Mouse (Mus musculus) myocyte (in vitro differentiated cells): ENCODE results near the gene Cry2. TPM values are rescaled to one million over a fixed set of nuclear protein-coding genes. Genes with fewer than 3 reads are reported as not detected.

Experiments
- H3K27me3 ChIP-seq: one replicate; pipeline ENCODE4 v1.6.1; 2011; ENCODE audit not compliant: control insufficient read depth, insufficient read depth, insufficient read length
- H3K36me3 ChIP-seq: one replicate; pipeline ENCODE4 v1.6.1; 2011; ENCODE audit not compliant: control insufficient read depth, insufficient read depth
- H3K4me2 ChIP-seq: one replicate; pipeline ENCODE4 v1.6.1; 2011; ENCODE audit warnings: low read depth, control low read depth
- H3K4me3 ChIP-seq: one replicate; pipeline ENCODE4 v1.5.1; 2011; ENCODE audit warnings: mild to moderate bottlenecking, control low read depth, moderate library complexity
- H3K79me2 ChIP-seq: one replicate; pipeline ENCODE4 v1.6.1; 2011; ENCODE audit not compliant: control insufficient read depth, insufficient read depth
- H3ac ChIP-seq: one replicate; pipeline ENCODE4 v1.6.1; 2011; ENCODE audit not compliant: control insufficient read depth, insufficient read length
- CEBPB ChIP-seq: IDR thresholded peaks from 2 replicates; pipeline ENCODE4 v1.6.1; 2011; ENCODE audit warnings: mild to moderate bottlenecking, moderate library complexity; ENCODE audit not compliant: poor library complexity, insufficient read depth, severe bottlenecking
- E2F4 ChIP-seq: IDR thresholded peaks from one replicate; pipeline ENCODE4 v1.6.1; 2011; ENCODE audit warnings: mild to moderate bottlenecking, control low read depth, moderate library complexity; ENCODE audit not compliant: insufficient read depth
- MAX ChIP-seq: IDR thresholded peaks from one replicate; pipeline ENCODE4 v1.6.1; 2011; ENCODE audit warnings: low read depth, mild to moderate bottlenecking, control low read depth
- MYOD1 ChIP-seq, 3 experiments: IDR thresholded peaks; one replicate each; pipeline ENCODE4 v1.6.1; 2011; ENCODE audit warnings: control low read depth in 2 of 3, low read depth in 2 of 3, mild to moderate bottlenecking in 2 of 3, moderate library complexity in 1 of 3; ENCODE audit not compliant: insufficient read length in 2 of 3, control insufficient read depth in 1 of 3
- MYOG ChIP-seq, 3 experiments: IDR thresholded peaks; one replicate each; pipeline ENCODE4 v1.6.1; 2011; ENCODE audit warnings: control low read depth in 2 of 3, low read depth in 2 of 3, mild to moderate bottlenecking in 2 of 3; ENCODE audit not compliant: insufficient read length in 2 of 3, control insufficient read depth in 1 of 3, insufficient read depth in 1 of 3
- POLR2A ChIP-seq: IDR thresholded peaks from one replicate; pipeline ENCODE4 v1.6.1; 2011; ENCODE audit warnings: low read depth, mild to moderate bottlenecking, control low read depth, moderate library complexity; ENCODE audit not compliant: insufficient read length
- POLR2AphosphoS2 ChIP-seq: IDR thresholded peaks from one replicate; pipeline ENCODE4 v1.6.1; 2011; ENCODE audit warnings: low read depth, control low read depth; ENCODE audit not compliant: insufficient read length
- REST ChIP-seq: IDR thresholded peaks from one replicate; pipeline ENCODE4 v1.6.1; 2011; ENCODE audit warnings: mild to moderate bottlenecking, control low read depth, moderate library complexity; ENCODE audit not compliant: insufficient read depth, insufficient read length
- SRF ChIP-seq: IDR thresholded peaks from one replicate; pipeline ENCODE4 v1.6.1; 2011; ENCODE audit warnings: low read depth; ENCODE audit not compliant: control insufficient read depth, insufficient read length
- TCF12 ChIP-seq: IDR thresholded peaks from one replicate; pipeline ENCODE4 v1.6.1; 2011; ENCODE audit warnings: mild to moderate bottlenecking, control low read depth; ENCODE audit not compliant: poor library complexity, insufficient read depth, severe bottlenecking
- TCF3 ChIP-seq: IDR thresholded peaks from one replicate; pipeline ENCODE4 v1.6.1; 2011; ENCODE audit warnings: low read depth, control low read depth; ENCODE audit not compliant: insufficient read length
- USF1 ChIP-seq: IDR thresholded peaks from one replicate; pipeline ENCODE4 v1.6.1; 2011; ENCODE audit warnings: low read depth, mild to moderate bottlenecking, control low read depth, moderate library complexity
- polyA plus RNA-seq: library from polyadenylated mRNA; unstranded; fragments of >200 nt; fragmentation: generic; extraction: Trizol; gene quantifications from one replicate; pipeline ENCODE4 v1.2.1, GENCODE M21; 2012; ENCODE audit warnings: missing spikeins

Cry2 gene
- polyA plus RNA-seq, 1 experiment: 9.3 TPM

- TF ChIP-seq POLR2AphosphoS2 (no peak), CEBPB (no peak), SRF (no peak), MYOG (IDR thresholded peaks at IDR 0.05; ENCODE audit: control insufficient read depth in 1 of 3, insufficient read depth in 1 of 3, insufficient read length in 2 of 3, low read depth in 2 of 3) (no peak), MAX (no peak), TCF3 (no peak)
- H3K79me2 ChIP-seq: peaks cover 11% of the 10 kb centered on the region
- H3K27me3 ChIP-seq: no peaks in the 10 kb centered on the region
- H3K36me3 ChIP-seq: no peaks in the 10 kb centered on the region
- H3K4me2 ChIP-seq: no peak overlapping the region
- H3K4me3 ChIP-seq: no peak overlapping the region
- no peak overlapping the region for H3ac ChIP-seq
Observed at GRCm38 (mm10) chr2:92430089-92430488, 3.8 kb downstream of the Cry2 start.

DNA sequence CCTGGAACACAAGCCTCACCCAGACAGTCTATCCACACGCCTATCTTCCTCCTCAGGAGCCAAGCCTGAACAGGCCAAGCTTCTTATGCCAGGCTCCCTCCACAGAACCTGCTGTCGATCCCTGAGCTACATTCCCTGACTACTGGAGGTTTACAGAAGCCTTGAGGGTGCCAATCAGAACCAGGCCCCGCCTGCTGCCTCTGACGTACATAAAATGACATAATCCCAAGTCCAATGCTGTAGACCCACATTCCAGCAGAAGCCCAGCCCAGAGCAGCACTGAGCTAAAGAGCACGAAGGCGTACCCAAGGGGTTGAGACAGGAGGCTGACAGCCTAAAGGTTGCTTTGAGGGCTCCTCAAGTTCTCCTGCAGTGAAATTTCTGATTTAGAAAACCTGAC lies 6.0 kb downstream of the Cry2 start:
- Histone ChIP-seq H3K27me3 (no peaks in the 10 kb centered on the region), H3ac (no peak overlapping the region), H3K79me2 (peaks cover 11% of the 10 kb centered on the region), H3K4me2 (no peak overlapping the region), H3K4me3 (no peak overlapping the region), H3K36me3 (peaks cover 4% of the 10 kb centered on the region)
- TF ChIP-seq POLR2AphosphoS2: no peak
- no peak for TF ChIP-seq MAX
- no peak for TF ChIP-seq REST
- no peak for TF ChIP-seq POLR2A
- TF ChIP-seq MYOG (IDR thresholded peaks at IDR 0.05; ENCODE audit: control insufficient read depth in 1 of 3, insufficient read depth in 1 of 3, insufficient read length in 2 of 3, low read depth in 2 of 3): no peak
- no peak for TF ChIP-seq CEBPB
- no peak for TF ChIP-seq TCF12

GRCm38 (mm10) chr2:92426426-92426825 lies 7.4 kb downstream of the Cry2 start:
- H3K79me2 ChIP-seq: peaks cover 6% of the 10 kb centered on the region
- H3K4me3 ChIP-seq: no peak overlapping the region
- H3ac ChIP-seq: no peak overlapping the region
- H3K4me2 ChIP-seq: no peak overlapping the region
- TF ChIP-seq USF1 (no peak), CEBPB (no peak), POLR2AphosphoS2 (no peak), SRF (no peak), REST (no peak), TCF3 (no peak), POLR2A (no peak), E2F4 (no peak), MAX (no peak), MYOD1 (IDR thresholded peaks at IDR 0.05; ENCODE audit: control insufficient read depth in 1 of 3, insufficient read length in 2 of 3, low read depth in 2 of 3) (no peak), TCF12 (no peak), MYOG (IDR thresholded peaks at IDR 0.05; ENCODE audit: control insufficient read depth in 1 of 3, insufficient read depth in 1 of 3, insufficient read length in 2 of 3, low read depth in 2 of 3) (no peak)
- no peaks in the 10 kb centered on the region for H3K27me3 ChIP-seq
- H3K36me3 ChIP-seq: peaks cover 11% of the 10 kb centered on the region

DNA sequence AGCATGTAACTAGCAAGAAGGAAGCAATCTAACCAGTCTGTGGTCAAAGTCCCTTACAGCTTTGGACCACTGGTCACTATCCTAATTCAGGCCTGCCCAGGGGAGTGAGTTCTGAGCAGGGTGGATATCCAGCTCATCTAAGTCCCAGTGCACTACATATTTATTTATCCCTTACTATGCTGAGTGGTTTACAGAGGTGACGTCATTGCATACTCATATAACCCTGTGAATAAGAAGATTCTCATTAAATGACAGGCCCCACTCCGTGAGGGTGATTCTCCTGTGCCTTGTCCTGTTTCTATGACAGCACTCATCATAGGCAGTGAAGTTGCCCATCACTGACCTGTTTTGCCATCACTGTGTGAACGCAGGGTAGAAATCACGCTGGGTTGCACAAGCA lies 8.5 kb downstream of the Cry2 start:
- no peak for TF ChIP-seq CEBPB
- no peak for TF ChIP-seq TCF12
- TF ChIP-seq REST: no peak
- TF ChIP-seq SRF: no peak
- no peak for TF ChIP-seq TCF3
- TF ChIP-seq MYOD1 (IDR thresholded peaks at IDR 0.05; ENCODE audit: control insufficient read depth in 1 of 3, insufficient read length in 2 of 3, low read depth in 2 of 3): no peak
- no peak for TF ChIP-seq MYOG (IDR thresholded peaks at IDR 0.05; ENCODE audit: control insufficient read depth in 1 of 3, insufficient read depth in 1 of 3, insufficient read length in 2 of 3, low read depth in 2 of 3)
- no peak for TF ChIP-seq USF1
- TF ChIP-seq POLR2AphosphoS2: no peak
- no peak for TF ChIP-seq POLR2A
- TF ChIP-seq MAX: no peak
- no peak for TF ChIP-seq E2F4
- no peak overlapping the region for H3K4me3 ChIP-seq
- no peak overlapping the region for H3ac ChIP-seq
- peaks cover 6% of the 10 kb centered on the region for H3K79me2 ChIP-seq
- H3K4me2 ChIP-seq: no peak overlapping the region
- H3K36me3 ChIP-seq: peaks cover 20% of the 10 kb centered on the region
- no peaks in the 10 kb centered on the region for H3K27me3 ChIP-seq

DNA sequence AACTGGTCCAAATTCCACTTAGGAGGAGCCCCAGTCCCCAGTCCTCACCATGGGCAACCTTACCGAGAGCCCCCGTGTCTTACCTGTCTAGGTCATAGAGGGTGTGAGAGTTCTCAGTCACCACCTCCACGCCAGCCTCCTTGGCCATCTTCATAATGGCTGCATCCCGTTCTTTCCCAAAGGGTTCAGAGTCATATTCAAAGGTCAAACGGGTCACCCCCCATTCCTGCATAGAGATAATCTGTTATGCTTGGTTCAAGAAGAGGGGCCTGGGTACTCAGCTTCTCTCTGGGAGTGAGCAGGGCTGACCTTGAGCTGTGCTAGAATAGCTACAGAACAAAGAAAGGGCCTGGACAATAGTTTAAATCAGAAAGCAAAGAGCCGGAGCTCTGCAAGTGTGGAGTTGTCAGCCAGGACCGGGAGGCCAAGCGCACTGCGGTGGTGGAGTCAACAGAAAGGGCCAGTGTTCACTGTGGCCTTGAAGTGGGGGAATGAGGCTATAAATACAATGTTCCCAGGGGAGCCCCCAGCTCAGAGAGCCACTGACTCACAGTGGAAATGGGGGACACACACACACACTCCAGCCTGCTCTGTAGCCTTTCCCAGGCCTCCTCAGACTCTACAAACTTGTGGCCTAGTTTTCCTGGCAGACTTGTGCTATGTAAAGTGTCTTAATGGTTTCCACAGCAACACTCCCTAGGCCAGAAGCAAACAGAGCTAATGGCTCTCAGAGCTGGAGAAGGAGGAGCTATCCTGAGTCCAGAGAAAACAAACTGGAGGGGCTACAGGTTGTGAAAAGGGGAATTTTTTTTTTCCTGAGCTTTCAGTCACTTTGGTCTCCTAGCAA lies 9.2 kb downstream of the Cry2 start:
- peaks cover 23% of the 10 kb centered on the region for H3K36me3 ChIP-seq
- H3ac ChIP-seq: no peak overlapping the region
- TF ChIP-seq TCF12: no peak
- no peak for TF ChIP-seq CEBPB
- TF ChIP-seq USF1: no peak
- no peak overlapping the region for H3K4me2 ChIP-seq
- no peak overlapping the region for H3K4me3 ChIP-seq
- H3K27me3 ChIP-seq: no peaks in the 10 kb centered on the region
- peaks cover 6% of the 10 kb centered on the region for H3K79me2 ChIP-seq
